Mouse (Mus musculus) urinary bladder, adult 2 months (tissue): ENCODE measurements around the gene Prr22. TPM values are rescaled to one million over a fixed set of nuclear protein-coding genes. Genes with fewer than 3 reads are reported as not detected.

Experiments
- DNase-seq: peaks from one replicate; pipeline ENCODE4 v3.0.0; 2022; ENCODE audit warnings: low spot score
- polyA plus RNA-seq: library from polyadenylated mRNA; depleted of rRNA; stranded (reverse); fragments of >200 nt; gene quantifications from 2 replicates; pipeline ENCODE4 v1.2.3, GENCODE M21; 2012

The Prr22 gene
- polyA plus RNA-seq, 1 experiment, result 1.5 TPM

- no peak for DNase-seq
Observed at GRCm38 (mm10) chr17:56761077-56761476, 9.0 kb upstream of the Prr22 start.

- DNase-seq, result peak; percentile 76
Observed at GRCm38 (mm10) chr17:56761991-56762410, 8.0 kb upstream of the Prr22 start.

DNA sequence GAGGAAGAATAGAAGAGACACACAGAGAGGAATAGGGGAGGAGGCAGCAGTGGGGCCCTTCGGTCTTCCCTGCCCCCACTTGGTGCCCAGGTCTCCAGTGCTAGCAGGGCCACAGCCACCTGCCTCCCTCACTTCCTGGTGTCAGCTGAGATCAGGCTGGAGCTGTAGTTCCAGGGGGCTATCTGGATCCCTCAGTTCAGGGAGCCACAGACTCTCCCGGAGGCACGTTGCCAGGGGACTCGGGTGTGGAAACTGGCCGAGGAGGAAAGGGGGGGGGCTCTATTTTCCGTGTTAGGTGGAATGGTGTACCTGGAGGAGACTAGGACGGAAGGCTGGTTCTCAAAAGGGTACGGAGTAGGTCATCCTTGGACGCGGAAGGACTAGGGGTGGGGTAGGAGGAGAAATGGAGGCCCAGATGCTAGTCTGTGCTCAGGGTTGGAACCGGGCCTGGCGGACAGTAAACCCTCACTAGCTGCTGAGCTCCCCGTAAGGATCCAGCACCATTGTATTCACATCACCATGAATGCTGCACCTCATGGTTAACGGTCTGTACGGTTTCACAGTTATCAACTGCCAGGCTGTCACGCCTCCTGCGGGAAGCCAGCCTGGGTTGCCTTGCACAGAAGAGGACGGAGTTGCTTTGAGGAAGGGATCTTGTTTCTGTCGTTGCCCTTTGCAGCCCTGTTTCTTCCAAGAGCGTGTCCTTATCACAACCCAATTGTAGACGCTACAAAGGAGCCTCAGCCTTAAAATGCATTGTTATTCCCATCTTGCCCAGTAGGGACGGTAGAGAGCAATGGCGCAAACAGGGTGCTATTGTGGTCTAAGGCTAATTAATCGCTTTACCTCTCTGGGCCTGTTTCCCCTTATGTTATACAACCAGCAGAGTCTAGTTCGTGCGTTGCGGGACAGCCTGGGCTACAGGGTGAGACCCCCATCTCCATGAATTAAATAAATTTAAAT is 7.0 kb upstream of the Prr22 start:
- no peak for DNase-seq

DNA sequence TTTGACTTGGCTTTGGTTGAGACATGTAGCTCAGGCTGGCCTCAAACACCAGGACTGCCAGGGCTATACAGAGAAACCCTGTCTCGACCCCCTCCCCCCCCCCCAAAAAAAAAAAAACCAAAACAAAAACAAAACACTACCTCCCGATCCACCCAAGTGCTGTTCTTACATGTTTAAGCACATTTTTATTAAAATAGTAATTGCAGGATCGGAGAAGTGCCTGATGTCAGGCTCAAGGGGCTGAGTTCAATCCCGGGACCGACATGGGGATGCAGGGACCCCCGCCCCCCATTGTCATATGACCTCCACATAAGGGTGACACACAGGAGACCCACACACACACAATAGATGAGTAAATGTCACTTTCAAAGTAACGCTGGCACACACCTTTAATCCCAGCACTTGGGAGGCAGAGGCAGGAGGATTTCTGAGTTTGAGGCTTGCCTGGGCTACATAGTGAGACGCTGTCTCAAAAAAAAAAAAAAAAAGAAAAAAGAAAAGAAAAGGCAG is 6.3 kb upstream of the Prr22 start:
- DNase-seq, result no peak

DNA sequence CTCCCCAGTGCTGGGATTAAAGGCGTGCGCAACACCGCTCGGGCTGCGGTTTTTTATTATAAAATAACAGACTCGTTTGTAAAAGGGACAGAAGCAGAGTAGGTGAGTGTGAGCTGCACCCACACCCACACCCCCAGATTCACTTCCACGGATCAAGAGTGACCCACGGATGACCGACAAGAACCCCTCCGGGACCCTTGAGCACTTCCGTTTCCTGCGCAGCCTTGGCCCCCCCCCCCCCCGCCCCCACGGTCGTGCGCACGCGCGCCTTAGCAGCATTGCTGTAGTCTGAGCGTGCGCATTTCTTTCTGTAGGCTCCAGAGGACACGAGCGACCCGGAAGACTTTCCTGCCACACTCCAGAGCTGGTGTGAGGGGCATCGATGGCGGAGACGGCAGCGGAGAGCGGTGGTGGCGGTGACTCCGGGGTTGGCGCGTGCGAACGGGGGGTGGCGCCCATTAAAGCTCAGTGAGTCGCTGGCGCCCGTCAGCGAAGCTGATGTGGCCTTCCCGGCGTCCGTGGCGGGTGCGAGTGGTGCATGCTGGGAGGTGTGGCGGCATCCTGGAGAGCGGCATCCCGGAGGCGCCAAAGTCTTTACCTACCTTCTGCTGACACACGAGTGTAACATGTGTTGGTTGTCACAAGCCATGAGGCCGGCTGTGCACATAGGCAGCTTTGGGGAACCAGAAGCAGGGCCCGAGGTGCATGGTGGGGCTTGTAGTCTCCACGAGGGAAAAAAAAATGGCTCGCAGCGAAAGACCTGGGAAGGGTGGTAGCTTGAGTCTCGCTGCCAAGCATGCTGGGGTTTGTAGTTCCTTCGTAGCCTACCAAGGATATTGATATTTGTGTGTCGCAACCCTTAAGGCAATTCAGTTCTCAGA is 5.3 kb upstream of the Prr22 start, which contains the start of gene Dus3l:
Gene Dus3l, plus strand, starts transcription at position 284 of the 881 bp plus-strand sequence.
- peak; percentile 95 for DNase-seq

GRCm38 (mm10) chr17:56765431-56765830 is 4.6 kb upstream of the Prr22 start:
- DNase-seq, result no peak

DNA sequence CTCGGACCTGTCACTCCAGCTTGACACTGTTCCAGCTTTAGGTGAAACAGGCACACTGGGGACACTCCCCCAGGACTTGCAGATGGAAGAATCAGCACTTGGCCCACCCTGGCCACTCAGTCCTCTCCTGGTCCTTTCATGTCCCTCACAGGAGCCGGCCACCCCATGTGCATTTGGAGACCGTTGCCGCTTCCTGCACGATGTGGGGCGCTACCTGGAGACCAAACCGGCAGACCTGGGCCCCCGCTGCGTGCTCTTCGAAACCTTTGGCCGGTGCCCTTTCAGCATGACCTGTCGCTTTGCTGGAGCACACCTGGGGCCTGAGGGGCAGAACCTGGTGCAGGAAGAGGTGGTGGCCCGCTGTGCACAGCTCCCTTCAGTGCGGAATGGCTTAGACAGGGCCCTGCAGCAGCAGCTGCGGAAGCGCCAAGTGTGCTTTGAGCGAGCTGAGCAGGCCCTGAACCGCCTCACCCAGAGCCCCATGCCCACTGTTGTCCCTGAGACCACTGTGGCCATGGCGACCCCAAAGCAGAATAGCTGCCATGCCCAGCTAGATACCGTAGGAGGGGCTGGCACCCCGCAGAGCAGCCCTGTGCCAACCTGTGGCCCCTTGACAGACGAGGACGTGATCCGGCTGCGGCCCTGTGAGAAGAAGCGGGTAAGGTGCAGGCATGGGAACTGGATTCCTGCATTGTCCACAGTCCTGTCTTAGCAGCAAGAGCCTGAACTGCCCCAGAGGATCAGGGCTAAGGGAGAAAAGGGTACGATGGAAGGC is 3.2 kb upstream of the Prr22 start:
- DNase-seq, result no peak

- DNase-seq, result no peak
Observed at GRCm38 (mm10) chr17:56767531-56768135, 2.4 kb upstream of the Prr22 start.

GRCm38 (mm10) chr17:56768941-56769340 is 1.1 kb upstream of the Prr22 start:
- no peak for DNase-seq

GRCm38 (mm10) chr17:56777568-56777967 is 7.5 kb downstream of the Prr22 start:
- no peak for DNase-seq

- no peak for DNase-seq
Observed at GRCm38 (mm10) chr17:56778779-56779362, 8.8 kb downstream of the Prr22 start.

DNA sequence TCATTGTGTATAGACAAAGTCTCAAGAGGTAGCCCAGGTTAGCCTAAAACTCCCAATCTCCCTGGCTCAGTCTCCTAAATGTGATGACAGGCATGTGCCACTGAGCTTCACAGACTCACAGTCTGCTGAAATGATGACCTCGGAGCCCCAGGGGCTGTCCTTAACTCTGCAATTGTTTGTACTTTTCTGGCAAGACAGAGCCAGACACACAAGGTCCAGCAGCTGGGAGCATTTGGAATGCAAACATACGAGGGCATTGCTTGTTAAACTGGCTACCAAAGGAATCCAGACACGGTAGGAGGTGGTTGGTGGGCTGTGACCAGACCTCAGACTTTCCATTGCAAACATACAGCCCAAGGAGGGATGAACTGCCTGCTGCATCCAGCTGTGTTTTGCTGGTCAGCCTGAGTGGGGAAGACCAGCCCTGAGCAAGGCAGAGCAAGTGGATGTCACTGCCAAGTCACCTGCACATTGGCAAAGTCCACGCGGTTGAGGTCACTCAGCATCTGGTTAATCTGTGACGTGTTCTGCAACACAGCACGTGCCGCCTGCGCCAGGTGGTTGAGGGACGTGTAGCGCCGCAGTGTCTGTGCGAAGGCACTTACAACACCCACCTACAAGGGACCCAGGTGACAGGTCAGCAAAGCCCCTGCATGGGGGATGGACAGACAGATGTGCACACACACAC is 10.4 kb downstream of the Prr22 start:
- no peak for DNase-seq

DNA sequence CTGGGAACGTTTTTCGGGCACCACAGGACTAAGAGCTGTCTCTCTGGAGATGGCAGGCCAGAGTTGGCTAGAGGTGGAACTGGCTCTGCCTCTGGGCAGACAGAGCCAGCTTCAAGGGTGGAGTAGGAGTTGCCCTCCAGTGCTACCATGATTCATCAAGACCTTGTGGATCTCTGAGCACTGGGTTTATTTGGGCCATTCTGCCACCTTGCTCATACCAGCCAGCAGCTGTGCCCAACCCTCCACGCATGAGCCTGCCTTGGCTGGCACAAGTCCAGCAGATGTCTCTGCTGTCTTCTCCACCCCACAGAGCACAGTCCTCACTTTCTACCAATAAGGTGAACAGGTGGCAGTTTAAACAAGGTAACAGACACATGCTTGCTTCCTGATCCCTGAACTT is 18.8 kb downstream of the Prr22 start:
- no peak for DNase-seq

- no peak for DNase-seq
Observed at GRCm38 (mm10) chr17:56789286-56789685, 19.2 kb downstream of the Prr22 start.

DNA sequence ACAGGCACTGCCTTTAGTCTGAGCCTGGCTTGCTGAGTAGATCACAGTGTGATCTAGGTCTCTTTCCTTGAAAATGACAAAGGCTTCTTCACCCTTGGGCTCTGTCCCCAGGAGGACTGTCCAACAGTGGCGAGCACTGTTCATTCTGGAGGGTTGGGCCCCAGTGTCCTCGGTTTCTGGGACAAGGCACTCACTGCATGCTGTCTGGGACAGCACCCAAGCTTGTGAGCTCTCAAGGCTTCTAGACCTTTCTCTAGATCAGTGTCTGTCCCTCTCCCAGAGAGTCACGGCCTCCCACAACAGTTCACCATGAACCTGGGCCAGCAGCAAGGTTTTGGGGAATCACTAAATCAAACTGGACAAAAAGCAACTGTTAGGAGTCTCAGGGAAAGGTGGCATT is 22.5 kb downstream of the Prr22 start:
- DNase-seq, result no peak

DNA sequence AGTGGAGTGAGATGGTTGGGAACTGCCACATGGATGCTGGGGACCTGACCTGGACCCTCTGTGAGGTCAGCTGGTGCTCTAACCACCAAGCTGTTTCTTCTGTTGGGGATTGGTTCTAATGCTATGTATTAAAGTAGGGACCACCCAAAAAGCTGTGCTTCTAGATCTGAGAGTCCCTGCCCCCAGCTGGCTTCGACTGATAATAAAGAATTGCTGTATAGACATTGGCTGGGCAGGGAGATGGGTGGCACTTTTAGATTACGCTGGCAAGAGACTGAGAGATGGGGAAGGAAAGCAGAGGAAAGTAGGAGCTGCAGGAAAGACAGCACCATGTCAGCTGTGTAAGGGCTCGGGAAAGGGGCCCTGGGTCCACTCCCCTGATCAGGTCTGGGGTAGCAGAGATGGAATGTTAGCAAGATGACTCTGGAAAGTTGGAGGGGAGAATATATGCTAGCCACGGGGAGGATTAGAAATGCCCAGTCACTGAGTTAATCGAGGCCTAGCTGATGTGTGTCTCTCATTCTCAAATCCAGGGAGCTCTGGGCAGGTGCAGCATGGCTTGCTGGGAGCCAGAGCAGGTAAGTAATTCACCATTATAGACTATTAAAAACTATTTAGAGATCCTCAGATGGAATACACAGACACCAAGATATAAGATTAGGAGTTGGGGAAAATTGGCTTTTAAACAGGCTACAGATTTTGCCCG is 23.7 kb downstream of the Prr22 start:
- DNase-seq, result no peak

- no peak for DNase-seq
Observed at GRCm38 (mm10) chr17:56799276-56799675, 29.2 kb downstream of the Prr22 start.

- DNase-seq, result no peak
Observed at GRCm38 (mm10) chr17:56802065-56802464, 32.0 kb downstream of the Prr22 start.

- no peak for DNase-seq
Observed at GRCm38 (mm10) chr17:56804952-56805351, 34.9 kb downstream of the Prr22 start.
